Mouse (Mus musculus): ENCODE measurements at regions not wholly inside any gene's neighbourhood (a gene's known extent, or its start where the extent isn't known, plus 50 kb on each side); places are given as distances from the start of the nearest gene placed in this dataset.

- ATAC-seq (ENCODE audit: poor library complexity, severe bottlenecking) = no peak
Observed at GRCm38 (mm10) chr1:184411066-184411465, 321.4 kb downstream of the Hlx start.

- ATAC-seq (ENCODE audit: poor library complexity, severe bottlenecking) = no peak
Observed at GRCm38 (mm10) chr1:184409986-184410385, 322.4 kb downstream of the Hlx start.

- ATAC-seq (ENCODE audit: poor library complexity, severe bottlenecking) = peak; percentile 70
Observed at GRCm38 (mm10) chr1:184402985-184403384, 329.4 kb downstream of the Hlx start.

- peak; percentile 91 for ATAC-seq (ENCODE audit: poor library complexity, severe bottlenecking)
Observed at GRCm38 (mm10) chr1:184395215-184395614, 337.2 kb downstream of the Hlx start.

GRCm38 (mm10) chr1:184394559-184395194 lies 337.7 kb downstream of the Hlx start:
- ATAC-seq (ENCODE audit: poor library complexity, severe bottlenecking) = no peak

GRCm38 (mm10) chr1:184384088-184384823 lies 348.2 kb downstream of the Hlx start:
- ATAC-seq (ENCODE audit: poor library complexity, severe bottlenecking) = no peak

- no peak for ATAC-seq (ENCODE audit: poor library complexity, severe bottlenecking)
Observed at GRCm38 (mm10) chr1:184378665-184379064, 344.6 kb upstream of the 1700056E22Rik start.

GRCm38 (mm10) chr1:184365026-184365425 lies 330.9 kb upstream of the 1700056E22Rik start:
- no peak for ATAC-seq (ENCODE audit: poor library complexity, severe bottlenecking)

- ATAC-seq (ENCODE audit: poor library complexity, severe bottlenecking) = no peak
Observed at GRCm38 (mm10) chr1:184358226-184358568, 324.1 kb upstream of the 1700056E22Rik start.

GRCm38 (mm10) chr1:184357474-184358225 lies 323.5 kb upstream of the 1700056E22Rik start:
- ATAC-seq (ENCODE audit: poor library complexity, severe bottlenecking) = no peak

- no peak for ATAC-seq (ENCODE audit: poor library complexity, severe bottlenecking)
Observed at GRCm38 (mm10) chr1:184353832-184354449, 319.8 kb upstream of the 1700056E22Rik start.

GRCm38 (mm10) chr1:184351760-184352159 lies 317.7 kb upstream of the 1700056E22Rik start:
- ATAC-seq (ENCODE audit: poor library complexity, severe bottlenecking) = no peak

GRCm38 (mm10) chr1:184344829-184345228 lies 310.7 kb upstream of the 1700056E22Rik start:
- no peak for ATAC-seq (ENCODE audit: poor library complexity, severe bottlenecking)

- no peak for ATAC-seq (ENCODE audit: poor library complexity, severe bottlenecking)
Observed at GRCm38 (mm10) chr1:184335952-184336351, 301.9 kb upstream of the 1700056E22Rik start.

- ATAC-seq (ENCODE audit: poor library complexity, severe bottlenecking) = no peak
Observed at GRCm38 (mm10) chr1:184335281-184335680, 301.2 kb upstream of the 1700056E22Rik start.

- no peak for ATAC-seq (ENCODE audit: poor library complexity, severe bottlenecking)
Observed at GRCm38 (mm10) chr1:184334818-184335217, 300.7 kb upstream of the 1700056E22Rik start.

GRCm38 (mm10) chr1:184333086-184333485 lies 299.0 kb upstream of the 1700056E22Rik start:
- no peak for ATAC-seq (ENCODE audit: poor library complexity, severe bottlenecking)

GRCm38 (mm10) chr1:184330516-184331350 lies 296.6 kb upstream of the 1700056E22Rik start:
- ATAC-seq (ENCODE audit: poor library complexity, severe bottlenecking) = no peak

- ATAC-seq (ENCODE audit: poor library complexity, severe bottlenecking) = no peak
Observed at GRCm38 (mm10) chr1:184326191-184326590, 292.1 kb upstream of the 1700056E22Rik start.

- peak; percentile 74 for ATAC-seq (ENCODE audit: poor library complexity, severe bottlenecking)
Observed at GRCm38 (mm10) chr1:184324234-184324633, 290.1 kb upstream of the 1700056E22Rik start.

Measured in megakaryocyte, adult 5-6 weeks (primary cell).